Mouse (Mus musculus) intestine, embryonic 16.5 days (tissue): Measurements from ENCODE around the gene P2rx1. TPM values are rescaled to one million over a fixed set of nuclear protein-coding genes. Genes with fewer than 3 reads are reported as not detected.

Source experiments
- ATAC-seq: fragments of 200-750 bp; cut with Nextera tagmentation; 2 replicates; pipeline ENCODE4 v1.8.0; 2017; ENCODE audit warnings: moderate TSS enrichment, moderate library complexity
- H3K27ac ChIP-seq: fragments of 300-500 bp; sonication (generic); 2 replicates; pipeline ENCODE4 v1.5.1; 2014; ENCODE audit warnings: mild to moderate bottlenecking, low read length
- H3K27me3 ChIP-seq: fragments of 300-500 bp; sonication (generic); replicated peaks from 2 replicates; pipeline ENCODE4 v1.6.1; 2014; ENCODE audit warnings: low read length, control low read depth, mixed read lengths; ENCODE audit not compliant: control insufficient read depth, insufficient read depth
- H3K36me3 ChIP-seq: fragments of 300-500 bp; sonication (generic); 2 replicates; pipeline ENCODE4 v1.6.1; 2014; ENCODE audit warnings: low read length, control low read depth; ENCODE audit not compliant: control insufficient read depth, insufficient read depth
- H3K4me1 ChIP-seq: fragments of 300-500 bp; sonication (generic); 2 replicates; pipeline ENCODE4 v1.6.1; 2014; ENCODE audit warnings: low read length, control low read depth, mixed read lengths; ENCODE audit not compliant: control insufficient read depth, insufficient read depth
- H3K4me2 ChIP-seq: fragments of 300-500 bp; sonication (generic); 2 replicates; pipeline ENCODE4 v1.6.1; 2014; ENCODE audit warnings: low read depth, low read length, control low read depth
- H3K4me3 ChIP-seq: fragments of 300-500 bp; sonication (generic); 2 replicates; pipeline ENCODE4 v1.5.1; 2014; ENCODE audit warnings: mild to moderate bottlenecking, low read length
- H3K9ac ChIP-seq: fragments of 300-500 bp; sonication (generic); 2 replicates; pipeline ENCODE4 v1.6.1; 2014; ENCODE audit warnings: low read depth, low read length
- H3K9me3 ChIP-seq: fragments of 300-500 bp; sonication (generic); 2 replicates; pipeline ENCODE4 v1.6.1; 2016; ENCODE audit warnings: low read length, control low read depth; ENCODE audit not compliant: control insufficient read depth
- WGBS: fragments of 180-500 bp; shearing (Covaris S2); extraction: QIAGEN DNeasy Blood & Tissue Kit; methylation state at CpG from one replicate; pipeline ENCODE4 v1.1.7; 2014; 5-methylcytosine and 5-hydroxymethylcytosine counted together
- polyA plus RNA-seq: library from polyadenylated mRNA; unstranded; fragments of >200 nt; fragmentation: Nextera tagmentation; extraction: Ambion mirVana; gene quantifications from 2 replicates; pipeline ENCODE4 v1.2.1, GENCODE M21; 2015

Gene P2rx1
- polyA plus RNA-seq, 1 experiment from 2014 or later: 16.5 TPM

DNA sequence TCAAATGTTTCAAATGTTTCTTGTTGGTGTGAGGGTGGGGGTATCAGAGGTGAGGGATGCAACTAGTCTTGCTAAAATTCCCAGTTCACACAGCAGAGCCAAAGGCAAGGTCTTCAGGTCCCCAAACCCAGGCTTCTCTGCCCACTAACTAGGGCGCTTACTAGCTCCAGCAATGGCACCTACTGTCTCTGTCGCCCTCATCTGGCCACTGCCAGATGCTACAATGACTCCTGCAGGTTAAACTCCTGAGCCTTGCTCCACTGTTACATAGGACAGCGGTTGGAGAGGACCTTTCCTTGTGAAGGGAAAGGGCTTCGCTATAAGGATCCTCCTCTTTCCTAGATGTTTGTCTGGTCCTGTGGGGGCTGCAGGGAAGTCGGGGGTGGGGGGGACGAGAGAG is 2.1 kb downstream of the P2rx1 start:
- Histone ChIP-seq H3K27ac (no peak overlapping the region), H3K4me2 (no peak overlapping the region), H3K36me3 (no peaks in the 10 kb centered on the region), H3K9ac (no peak overlapping the region), H3K27me3 (no peaks in the 10 kb centered on the region), H3K4me1 (peaks cover 12% of the 10 kb centered on the region), H3K4me3 (no peak overlapping the region), H3K9me3 (no peaks in the 10 kb centered on the region)
- ATAC-seq: peak; percentile 60; the same call in 1 of the 2 replicates
- whole genome bisulfite sequencing: 7% methylated on average over 6 of the region's 6 CpGs

DNA sequence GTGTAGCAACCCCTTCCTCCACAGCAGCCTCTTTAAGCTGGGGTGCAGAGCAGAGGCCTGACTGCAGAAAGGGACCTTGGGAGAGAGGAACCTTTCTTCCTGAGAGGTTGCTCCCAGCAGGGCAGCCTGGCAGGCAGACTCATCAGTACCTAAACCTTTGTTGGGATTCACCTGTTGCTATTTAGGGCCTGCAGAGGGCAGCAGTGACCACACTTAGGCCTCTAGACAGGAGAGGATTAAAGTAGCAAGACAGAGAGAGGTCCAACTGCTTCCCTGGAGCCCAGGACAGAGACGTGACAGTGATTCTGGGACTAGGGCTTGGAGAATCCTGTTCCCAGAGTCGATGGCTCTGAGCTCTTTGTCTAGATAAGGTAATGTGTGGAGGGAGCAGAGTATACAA is 7.5 kb downstream of the P2rx1 start:
- H3K27me3 ChIP-seq: no peaks in the 10 kb centered on the region
- ATAC-seq: peak; percentile 73
- WGBS: 5% methylated on average over 2 of the region's 2 CpGs

DNA sequence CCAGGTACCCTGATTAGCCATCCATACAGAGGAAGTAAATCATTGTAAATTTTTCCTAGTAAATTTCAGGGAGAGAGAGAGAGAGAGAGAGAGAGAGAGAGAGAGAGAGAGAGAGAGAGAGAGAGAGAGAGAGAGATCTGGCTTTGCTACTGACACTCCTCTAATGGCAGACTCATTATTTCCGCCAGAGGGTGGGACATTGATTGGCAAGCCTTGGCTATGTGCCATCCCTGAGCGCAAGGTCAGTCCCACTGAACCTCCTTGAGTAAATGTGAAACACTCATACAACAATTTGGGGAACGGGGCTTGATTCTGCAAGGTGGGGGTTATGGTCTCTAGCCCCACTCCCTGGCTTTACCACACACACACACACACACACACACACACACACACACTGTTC is 8.2 kb downstream of the P2rx1 start:
- no peaks in the 10 kb centered on the region for H3K36me3 ChIP-seq
- H3K4me2 ChIP-seq: no peak overlapping the region
- H3K4me3 ChIP-seq: no peak overlapping the region
- H3K9ac ChIP-seq: no peak overlapping the region
- 81% methylated on average over 3 of the region's 3 CpGs for WGBS
- ATAC-seq: no peak
- H3K27ac ChIP-seq: no peak overlapping the region
- H3K9me3 ChIP-seq: no peaks in the 10 kb centered on the region
- H3K27me3 ChIP-seq: no peaks in the 10 kb centered on the region
- no peaks in the 10 kb centered on the region for H3K4me1 ChIP-seq

More for the DNA sequence above, 7.5 kb downstream of the P2rx1 start:
- Histone ChIP-seq H3K4me1 (no peaks in the 10 kb centered on the region), H3K4me2 (no peak overlapping the region), H3K9ac (no peak overlapping the region), H3K27ac (no peak overlapping the region), H3K9me3 (no peaks in the 10 kb centered on the region), H3K36me3 (no peaks in the 10 kb centered on the region), H3K4me3 (no peak overlapping the region)

DNA sequence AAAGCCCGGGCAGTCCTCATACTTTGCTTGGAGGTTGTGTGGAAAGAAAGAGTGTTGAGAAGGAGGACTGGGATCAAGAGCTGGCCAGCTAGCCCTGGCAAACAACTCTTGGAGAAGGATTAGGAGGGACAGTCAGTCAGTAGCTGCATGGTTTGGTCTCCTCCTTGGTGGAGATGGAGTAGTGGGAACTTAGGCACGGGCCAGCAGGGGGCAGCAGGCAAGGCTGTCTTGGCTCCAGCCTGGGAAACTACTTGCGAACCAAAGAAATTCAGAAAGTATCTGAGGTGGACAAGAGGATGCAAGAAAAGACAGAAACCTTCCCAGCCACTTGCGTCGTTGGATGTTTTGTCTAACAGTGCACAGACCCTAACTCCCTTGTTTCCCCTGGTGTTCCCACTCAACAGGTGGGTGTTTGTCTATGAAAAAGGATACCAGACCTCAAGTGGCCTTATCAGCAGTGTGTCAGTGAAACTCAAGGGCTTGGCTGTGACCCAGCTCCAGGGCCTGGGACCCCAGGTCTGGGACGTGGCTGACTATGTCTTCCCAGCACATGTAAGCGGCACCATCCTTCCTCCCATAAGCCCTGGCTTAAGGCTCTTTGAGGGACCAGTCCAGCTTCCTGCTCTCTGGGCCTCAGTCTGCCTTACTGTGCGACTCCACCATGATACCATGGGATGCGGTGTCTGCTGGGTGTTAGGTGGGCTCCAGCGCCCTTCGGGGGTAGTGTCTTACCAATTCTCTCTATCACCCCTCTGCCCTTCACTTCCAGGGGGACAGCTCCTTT is 9.0 kb downstream of the P2rx1 start:
- Histone ChIP-seq H3K27me3 (no peaks in the 10 kb centered on the region), H3K27ac (no peak overlapping the region), H3K4me3 (no peak overlapping the region), H3K4me1 (no peaks in the 10 kb centered on the region), H3K4me2 (no peak overlapping the region), H3K36me3 (no peaks in the 10 kb centered on the region), H3K9ac (no peak overlapping the region), H3K9me3 (no peaks in the 10 kb centered on the region)
- 58% methylated on average over 11 of the region's 11 CpGs for WGBS
- peak; percentile 36; the same call in 1 of the 2 replicates for ATAC-seq

DNA sequence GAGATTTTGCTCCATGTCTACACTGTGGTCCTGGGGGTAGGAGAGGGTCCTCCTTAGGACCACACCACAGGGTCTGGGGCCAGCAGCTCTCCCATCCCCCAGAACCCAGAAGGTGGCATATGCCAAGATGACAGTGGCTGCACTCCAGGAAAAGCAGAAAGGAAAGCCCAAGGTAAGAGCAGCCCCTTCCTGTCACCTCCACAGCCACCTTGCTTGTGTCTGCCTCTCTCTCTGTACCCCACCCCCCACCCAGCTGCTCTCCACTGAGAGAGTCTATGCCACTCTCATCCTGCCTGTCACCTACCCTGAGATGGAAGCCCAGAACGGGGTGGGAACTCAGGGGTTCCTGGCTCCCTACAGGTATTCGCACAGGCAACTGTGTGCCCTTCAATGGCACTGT is 9.9 kb downstream of the P2rx1 start:
- Histone ChIP-seq H3K4me2 (no peak overlapping the region), H3K9ac (no peak overlapping the region), H3K4me3 (no peak overlapping the region), H3K27me3 (no peaks in the 10 kb centered on the region), H3K36me3 (no peaks in the 10 kb centered on the region), H3K4me1 (peaks cover 2% of the 10 kb centered on the region; the same call in 1 of the 2 replicates), H3K27ac (no peak overlapping the region), H3K9me3 (no peaks in the 10 kb centered on the region)
- 62% methylated on average over 2 of the region's 2 CpGs for WGBS
- no peak for ATAC-seq

DNA sequence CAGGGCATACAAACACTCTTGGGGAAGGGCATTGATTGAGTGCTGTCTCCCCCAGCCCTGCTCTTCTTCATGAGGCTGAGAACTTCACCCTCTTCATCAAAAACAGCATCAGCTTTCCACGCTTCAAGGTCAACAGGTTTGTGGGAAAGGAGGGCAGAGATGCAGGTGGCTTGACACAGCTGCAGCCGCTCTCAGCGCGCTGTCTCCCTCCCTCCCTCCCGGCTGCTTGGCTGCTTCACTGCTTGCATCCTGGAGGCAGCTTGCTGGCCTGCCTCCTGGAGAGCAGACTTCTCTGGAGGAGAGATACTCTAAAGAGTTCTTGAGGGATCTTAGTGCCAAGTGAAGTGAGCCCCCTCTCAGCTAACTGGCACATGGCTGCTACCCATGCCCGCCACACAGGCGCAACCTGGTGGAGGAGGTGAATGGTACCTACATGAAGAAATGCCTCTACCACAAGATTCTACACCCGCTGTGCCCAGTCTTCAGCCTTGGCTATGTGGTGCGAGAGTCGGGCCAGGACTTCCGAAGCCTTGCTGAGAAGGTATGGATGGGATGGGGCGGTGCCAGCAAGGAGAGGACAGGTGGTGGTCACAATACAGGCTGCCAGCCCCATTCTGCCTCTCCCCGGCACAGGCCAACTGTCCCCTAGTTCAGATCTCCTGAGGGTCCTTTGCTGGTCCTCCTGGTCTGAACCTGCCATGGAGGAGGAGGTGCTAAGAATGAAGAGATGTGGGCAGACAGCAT is 10.8 kb downstream of the P2rx1 start:
- Histone ChIP-seq H3K4me3 (no peak overlapping the region), H3K27ac (no peak overlapping the region), H3K36me3 (no peaks in the 10 kb centered on the region), H3K4me1 (peaks cover 5% of the 10 kb centered on the region; the same call in 1 of the 2 replicates), H3K27me3 (no peaks in the 10 kb centered on the region), H3K9ac (peak overlapping the region; percentile 35; the same call in 1 of the 2 replicates), H3K4me2 (no peak overlapping the region), H3K9me3 (no peaks in the 10 kb centered on the region)
- ATAC-seq: no peak
- WGBS: 53% methylated on average over 13 of the region's 13 CpGs

DNA sequence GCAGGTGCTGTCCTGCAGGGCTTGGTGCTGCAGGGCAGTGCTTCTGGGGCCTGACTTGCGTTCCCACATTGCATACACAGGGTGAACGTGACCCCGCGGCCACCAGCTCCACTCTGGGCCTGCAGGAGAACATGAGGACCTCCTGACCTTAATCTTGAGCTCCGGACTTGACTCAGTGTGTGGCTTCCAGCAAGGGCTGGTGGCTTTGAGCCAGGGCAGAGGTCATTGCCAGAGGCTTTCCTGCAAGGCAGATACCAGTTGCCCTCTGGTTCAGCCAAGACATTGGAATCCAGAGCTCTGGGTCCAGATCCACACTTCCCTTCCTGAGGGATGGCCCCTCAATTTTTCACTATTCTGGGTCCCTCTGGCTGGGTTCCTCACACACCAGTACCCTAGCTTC is 15.1 kb downstream of the P2rx1 start:
- no peak for ATAC-seq
- no peak overlapping the region for H3K4me2 ChIP-seq
- no peaks in the 10 kb centered on the region for H3K9me3 ChIP-seq
- H3K27ac ChIP-seq: no peak overlapping the region
- WGBS: 82% methylated on average over 5 of the region's 5 CpGs
- H3K36me3 ChIP-seq: no peaks in the 10 kb centered on the region
- H3K4me3 ChIP-seq: no peak overlapping the region
- H3K9ac ChIP-seq: no peak overlapping the region
- H3K27me3 ChIP-seq: no peaks in the 10 kb centered on the region
- peaks cover 23% of the 10 kb centered on the region for H3K4me1 ChIP-seq

DNA sequence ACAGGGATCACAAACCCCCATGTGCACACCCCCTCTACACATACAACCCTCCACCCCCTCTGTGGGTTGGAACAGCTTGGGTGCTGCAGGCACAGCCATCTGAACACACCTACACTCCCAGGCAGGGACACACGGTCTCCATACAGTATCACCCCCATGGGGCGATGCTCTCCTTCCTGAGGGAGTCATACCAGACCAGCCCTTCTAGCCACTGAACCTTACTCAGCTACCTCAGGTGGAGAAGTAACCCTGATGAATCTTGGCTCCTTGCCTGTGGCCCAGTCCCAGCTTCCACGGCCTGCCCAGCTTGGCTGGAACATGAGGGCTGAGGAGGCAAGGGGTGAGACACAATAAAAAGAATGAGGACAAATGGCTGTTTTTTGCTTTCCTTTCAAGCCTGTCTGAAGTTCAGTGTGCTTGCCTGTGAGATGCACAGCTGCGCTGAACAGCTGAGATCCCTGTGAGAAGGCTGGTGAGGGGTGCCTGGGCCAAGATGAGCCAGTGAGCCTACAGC is 16.0 kb downstream of the P2rx1 start:
- WGBS: 80% methylated on average over 4 of the region's 4 CpGs
- Histone ChIP-seq H3K36me3 (no peaks in the 10 kb centered on the region), H3K27ac (no peak overlapping the region), H3K4me2 (no peak overlapping the region), H3K4me3 (no peak overlapping the region), H3K27me3 (peaks cover 3% of the 10 kb centered on the region; the same call in 1 of the 2 replicates), H3K4me1 (peaks cover 28% of the 10 kb centered on the region), H3K9me3 (no peaks in the 10 kb centered on the region), H3K9ac (peak overlapping the region; percentile 32; the same call in 1 of the 2 replicates)
- ATAC-seq: no peak

DNA sequence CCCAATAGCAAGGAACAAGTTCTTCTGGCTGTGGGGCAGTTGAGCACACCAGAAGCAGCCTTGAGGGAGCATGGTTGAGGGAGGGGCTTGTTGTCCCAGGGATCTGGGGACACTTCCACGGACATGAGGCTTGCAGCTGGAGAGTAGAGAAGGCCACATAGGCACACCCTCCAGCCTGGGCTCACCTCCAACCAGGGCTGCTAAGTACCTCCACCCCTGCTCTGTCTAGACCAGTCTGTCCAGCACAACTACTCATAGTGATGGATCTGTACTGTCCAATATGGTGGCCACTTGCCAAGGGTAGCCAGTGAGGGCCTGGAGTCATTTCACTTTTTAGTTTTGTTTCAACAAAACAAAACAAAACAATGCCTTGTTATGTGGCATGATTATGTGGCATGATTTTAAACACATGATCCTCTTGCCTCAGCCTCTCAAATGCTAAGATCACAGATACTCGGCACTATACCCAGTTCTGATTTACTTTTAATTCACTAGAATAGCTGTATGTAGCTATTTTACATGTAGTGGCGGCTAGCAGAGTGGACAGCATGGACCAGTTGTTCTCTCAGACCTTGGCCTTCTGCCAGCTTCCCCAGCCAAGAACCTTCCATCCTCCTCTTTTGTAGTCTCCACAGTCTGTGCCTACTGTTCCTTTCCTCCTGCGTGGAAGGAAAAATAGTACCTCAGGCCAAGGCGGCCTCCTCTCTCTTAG is 16.6 kb downstream of the P2rx1 start:
- no peaks in the 10 kb centered on the region for H3K9me3 ChIP-seq
- peak overlapping the region; percentile 32; the same call in 1 of the 2 replicates for H3K9ac ChIP-seq
- no peak overlapping the region for H3K4me2 ChIP-seq
- no peaks in the 10 kb centered on the region for H3K36me3 ChIP-seq
- no peak for ATAC-seq
- 61% methylated on average over 5 of the region's 5 CpGs for WGBS
- peaks cover 8% of the 10 kb centered on the region; the same call in 1 of the 2 replicates for H3K27me3 ChIP-seq
- no peak overlapping the region for H3K4me3 ChIP-seq
- no peak overlapping the region for H3K27ac ChIP-seq
- H3K4me1 ChIP-seq: peaks cover 28% of the 10 kb centered on the region
